Mouse (Mus musculus) neural tube, embryonic 14.5 days (tissue): Measurements from ENCODE around the gene Irs3. TPM values are rescaled to one million over a fixed set of nuclear protein-coding genes. Genes with fewer than 3 reads are reported as not detected.

Source experiments
- ATAC-seq: fragments of 200-750 bp; cut with Nextera tagmentation; 2 replicates; pipeline ENCODE4 v1.8.0; 2017; ENCODE audit warnings: low read depth, mild to moderate bottlenecking, moderate TSS enrichment, moderate library complexity
- H3K27ac ChIP-seq: fragments of 300-500 bp; sonication (generic); 2 replicates; pipeline ENCODE4 v1.5.1; 2014; ENCODE audit warnings: low read depth, mild to moderate bottlenecking, control low read depth, low read length, moderate library complexity, mixed read lengths
- H3K27me3 ChIP-seq: fragments of 300-500 bp; sonication (generic); 2 replicates; pipeline ENCODE4 v1.6.1; 2014; ENCODE audit warnings: low read length; ENCODE audit not compliant: control insufficient read depth, insufficient read depth
- H3K36me3 ChIP-seq: fragments of 300-500 bp; sonication (generic); 2 replicates; pipeline ENCODE4 v1.6.1; 2014; ENCODE audit warnings: low read length, mixed read lengths; ENCODE audit not compliant: control insufficient read depth, insufficient read depth
- H3K4me1 ChIP-seq: fragments of 300-500 bp; sonication (generic); 2 replicates; pipeline ENCODE4 v1.6.1; 2014; ENCODE audit warnings: low read length; ENCODE audit not compliant: control insufficient read depth, insufficient read depth
- H3K4me2 ChIP-seq: fragments of 300-500 bp; sonication (generic); 2 replicates; pipeline ENCODE4 v1.6.1; 2014; ENCODE audit warnings: mild to moderate bottlenecking, low read depth, low read length, control low read depth
- H3K4me3 ChIP-seq: fragments of 300-500 bp; sonication (generic); 2 replicates; pipeline ENCODE4 v1.5.1; 2014; ENCODE audit warnings: low read depth, low read length, control low read depth, mixed read lengths
- H3K9ac ChIP-seq: fragments of 300-500 bp; sonication (generic); replicated peaks from 2 replicates; pipeline ENCODE4 v1.6.1; 2014; ENCODE audit warnings: low read depth, mild to moderate bottlenecking, control low read depth, low read length, mixed read lengths
- H3K9me3 ChIP-seq: fragments of 300-500 bp; sonication (generic); 2 replicates; pipeline ENCODE4 v1.6.1; 2016; ENCODE audit warnings: low read length; ENCODE audit not compliant: control insufficient read depth
- WGBS: fragments of 180-500 bp; shearing (Covaris S2); extraction: QIAGEN DNeasy Blood & Tissue Kit; methylation state at CpG from one replicate; pipeline ENCODE4 v1.1.7; 2014; 5-methylcytosine and 5-hydroxymethylcytosine counted together
- polyA plus RNA-seq: library from polyadenylated mRNA; unstranded; fragments of >200 nt; fragmentation: Nextera tagmentation; extraction: Ambion mirVana; gene quantifications from 2 replicates; pipeline ENCODE4 v1.2.1, GENCODE M21; 2014

Irs3 gene
- polyA plus RNA-seq, 1 experiment from 2014 or later: 0.31 TPM

GRCm38 (mm10) chr5:137596601-137597261 lies 48.8 kb downstream of the Irs3 start:
- Histone ChIP-seq H3K4me2 (peak overlapping the region; percentile 26; the same call in 1 of the 2 replicates), H3K27ac (no peak overlapping the region), H3K9ac (no peak overlapping the region), H3K4me3 (no peak overlapping the region), H3K36me3 (no peaks in the 10 kb centered on the region), H3K4me1 (peaks cover 10% of the 10 kb centered on the region; the same call in 1 of the 2 replicates), H3K9me3 (no peaks in the 10 kb centered on the region), H3K27me3 (no peaks in the 10 kb centered on the region)
- no peak for ATAC-seq
- WGBS: 34% methylated on average over 24 of the region's 30 CpGs

DNA sequence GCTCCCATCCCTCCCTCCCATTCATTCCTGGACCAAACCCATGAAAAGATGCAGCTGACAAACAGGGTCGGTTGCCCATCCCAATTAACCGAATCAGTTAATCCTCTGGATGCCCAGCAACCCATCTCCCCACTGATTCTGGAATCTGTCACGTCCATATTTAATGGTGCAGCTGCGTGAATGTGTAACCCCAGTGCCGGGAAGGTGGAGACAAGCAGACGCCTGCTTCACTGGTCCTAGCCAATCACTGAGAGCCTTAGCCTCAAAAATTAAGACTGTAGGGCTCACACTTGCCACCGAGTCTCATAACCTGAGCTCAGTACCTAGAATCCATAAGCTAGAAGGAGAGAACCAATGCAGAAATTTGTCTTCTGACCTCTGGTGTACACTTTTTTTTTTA lies 49.6 kb downstream of the Irs3 start:
- H3K27ac ChIP-seq: no peak overlapping the region
- no peaks in the 10 kb centered on the region for H3K9me3 ChIP-seq
- peaks cover 10% of the 10 kb centered on the region; the same call in 1 of the 2 replicates for H3K4me1 ChIP-seq
- no peaks in the 10 kb centered on the region for H3K36me3 ChIP-seq
- H3K4me3 ChIP-seq: no peak overlapping the region
- no peak overlapping the region for H3K4me2 ChIP-seq
- H3K27me3 ChIP-seq: no peaks in the 10 kb centered on the region
- H3K9ac ChIP-seq: no peak overlapping the region
- WGBS: 67% methylated on average over 7 of the region's 7 CpGs
- ATAC-seq: no peak

Other genes with a start within 250 kb of the Irs3 start
- 0.08 TPM in 2 replicates for gene Zan, start 168.7 kb downstream of the Irs3 start, polyA plus RNA-seq
- 82.9 and 98.3 TPM in 2 replicates for gene Pop7, start 143.2 kb downstream of the Irs3 start, polyA plus RNA-seq
- gene Gigyf1, start 127.2 kb downstream of the Irs3 start, polyA plus RNA-seq: 16.3 and 21.2 TPM in 2 replicates
- gene Epo, start 112.5 kb downstream of the Irs3 start, polyA plus RNA-seq: not detected in 2 replicates
- gene Gnb2, start 112.2 kb downstream of the Irs3 start, polyA plus RNA-seq: 553 and 557 TPM in 2 replicates
- 206 and 236 TPM in 2 replicates for gene Actl6b, start 92.2 kb downstream of the Irs3 start, polyA plus RNA-seq
- 4.9 and 5.8 TPM in 2 replicates for gene Tfr2, start 75.9 kb downstream of the Irs3 start, polyA plus RNA-seq
- 80.5 and 90.7 TPM in 2 replicates for gene Mospd3, start 44.7 kb downstream of the Irs3 start, polyA plus RNA-seq
- gene Pcolce, start 31.9 kb downstream of the Irs3 start, polyA plus RNA-seq: 2.4 and 59.1 TPM in 2 replicates
- 0.19 TPM in 1 of 2 replicates, not detected in the other for gene Fbxo24, start 16.7 kb downstream of the Irs3 start, polyA plus RNA-seq
- gene Lrch4, start 16.6 kb downstream of the Irs3 start, polyA plus RNA-seq: 16.0 and 18.4 TPM in 2 replicates
- 6.5 and 7.9 TPM in 2 replicates for gene Gm20605, start 16.5 kb downstream of the Irs3 start, polyA plus RNA-seq
- gene Sap25, start 4.4 kb downstream of the Irs3 start, polyA plus RNA-seq: 5.7 and 5.9 TPM in 2 replicates
- gene Agfg2, start 39.0 kb upstream of the Irs3 start, polyA plus RNA-seq: 11.3 and 12.9 TPM in 2 replicates
- gene Nyap1, start 95.9 kb upstream of the Irs3 start, polyA plus RNA-seq: 13.6 and 22.3 TPM in 2 replicates
- 80.1 and 85.1 TPM in 2 replicates for gene Tsc22d4, start 100.0 kb upstream of the Irs3 start, polyA plus RNA-seq
- 37.8 and 43.7 TPM in 2 replicates for gene Ppp1r35, start 133.1 kb upstream of the Irs3 start, polyA plus RNA-seq
- 13.1 and 17.0 TPM in 2 replicates for gene Mepce, start 141.9 kb upstream of the Irs3 start, polyA plus RNA-seq
- gene Zcwpw1, start 142.1 kb upstream of the Irs3 start, polyA plus RNA-seq: 11.2 and 13.9 TPM in 2 replicates
- not detected in 2 replicates for gene Pilra, start 190.6 kb upstream of the Irs3 start, polyA plus RNA-seq
- not detected in 2 replicates for gene Pilrb1, start 212.4 kb upstream of the Irs3 start, polyA plus RNA-seq
- not detected in 2 replicates for gene Pilrb2, start 226.1 kb upstream of the Irs3 start, polyA plus RNA-seq